Mouse (Mus musculus) midbrain, embryonic 12.5 days (tissue): Measurements from ENCODE around the gene Olfr1349. TPM values are rescaled to one million over a fixed set of nuclear protein-coding genes. Genes with fewer than 3 reads are reported as not detected.
"Not testable (repeated sequence)": the region's sequence is repeated elsewhere in the genome, so short reads cannot be mapped to it uniquely, and the experiment has no call there.

ENCODE experiments used
- ATAC-seq: fragments of 200-750 bp; cut with Nextera tagmentation; 2 replicates; pipeline ENCODE4 v1.8.0; 2017; ENCODE audit warnings: low read depth, moderate TSS enrichment, moderate library complexity; ENCODE audit not compliant: low FRiP score
- H3K27ac ChIP-seq: fragments of 300-500 bp; sonication (generic); replicated peaks from 2 replicates; pipeline ENCODE4 v1.5.1; 2016; ENCODE audit warnings: mild to moderate bottlenecking
- H3K27me3 ChIP-seq: fragments of 300-500 bp; sonication (generic); 2 replicates; pipeline ENCODE4 v1.6.1; 2016; ENCODE audit warnings: mild to moderate bottlenecking
- H3K36me3 ChIP-seq: fragments of 300-500 bp; sonication (generic); 2 replicates; pipeline ENCODE4 v1.6.1; 2016
- H3K4me1 ChIP-seq: fragments of 300-500 bp; sonication (generic); 2 replicates; pipeline ENCODE4 v1.6.1; 2016
- H3K4me2 ChIP-seq: fragments of 300-500 bp; sonication (generic); replicated peaks from 2 replicates; pipeline ENCODE4 v1.6.1; 2016; ENCODE audit warnings: mild to moderate bottlenecking, moderate library complexity
- H3K4me3 ChIP-seq: fragments of 300-500 bp; sonication (generic); 2 replicates; pipeline ENCODE4 v1.5.1; 2016; ENCODE audit warnings: mild to moderate bottlenecking
- H3K9ac ChIP-seq: fragments of 300-500 bp; sonication (generic); replicated peaks from 2 replicates; pipeline ENCODE4 v1.6.1; 2016; ENCODE audit warnings: mild to moderate bottlenecking, moderate library complexity
- H3K9me3 ChIP-seq: fragments of 300-500 bp; sonication (generic); 2 replicates; pipeline ENCODE4 v1.6.1; 2016; ENCODE audit warnings: mild to moderate bottlenecking
- WGBS: fragments of 180-500 bp; shearing (Covaris S2); methylation state at CpG from one replicate; pipeline ENCODE4 v1.1.7; 2016; 5-methylcytosine and 5-hydroxymethylcytosine counted together
- polyA plus RNA-seq: library from polyadenylated mRNA; unstranded; fragments of >200 nt; fragmentation: Nextera tagmentation; extraction: Ambion mirVana; gene quantifications from 2 replicates; pipeline ENCODE4 v1.2.1, GENCODE M21; 2016

Olfr1349 gene
- polyA plus RNA-seq = not detected in 2 replicates

GRCm38 (mm10) chr7:6522850-6523249 lies at the start of gene Olfr1349:
TSS of gene Olfr1349 (minus strand) at chr7:6522950.
- no peaks in the 10 kb centered on the region for H3K4me1 ChIP-seq
- H3K9me3 ChIP-seq = peaks cover 18% of the 10 kb centered on the region
- no peak for ATAC-seq
- H3K36me3 ChIP-seq = no peaks in the 10 kb centered on the region
- no peak within 1 kb of the TSS for H3K4me2 ChIP-seq
- H3K27ac ChIP-seq = no peak within 1 kb of the TSS
- 88% methylated on average over 5 of the region's 5 CpGs for WGBS
- H3K27me3 ChIP-seq = no peaks in the 10 kb centered on the region
- no peak within 1 kb of the TSS for H3K9ac ChIP-seq
- no peak within 1 kb of the TSS for H3K4me3 ChIP-seq

GRCm38 (mm10) chr7:6564541-6564940 lies 41.8 kb upstream of the Olfr1349 start, which contains the start of gene Olfr1350:
TSS of gene Olfr1350 (plus strand) at chr7:6564841.
- Histone ChIP-seq H3K4me3 (no peak within 1 kb of the TSS), H3K4me2 (no peak within 1 kb of the TSS), H3K9ac (no peak within 1 kb of the TSS), H3K27ac (no peak within 1 kb of the TSS), H3K27me3 (no peaks in the 10 kb centered on the region), H3K4me1 (no peaks in the 10 kb centered on the region), H3K9me3 (peaks cover 18% of the 10 kb centered on the region; the same call in 1 of the 2 replicates), H3K36me3 (no peaks in the 10 kb centered on the region)
- no peak for ATAC-seq

GRCm38 (mm10) chr7:6526141-6526540 lies 3.4 kb upstream of the Olfr1349 start:
- no peak for ATAC-seq
- WGBS = 66% methylated on average over 5 of the region's 5 CpGs
- peaks cover 14% of the 10 kb centered on the region; the same call in 1 of the 2 replicates for H3K9me3 ChIP-seq

GRCm38 (mm10) chr7:6525001-6525400 lies 2.3 kb upstream of the Olfr1349 start:
- no peak overlapping the region for H3K4me2 ChIP-seq
- no peak for ATAC-seq
- no peaks in the 10 kb centered on the region for H3K27me3 ChIP-seq
- peaks cover 18% of the 10 kb centered on the region; the same call in 1 of the 2 replicates for H3K9me3 ChIP-seq
- H3K4me1 ChIP-seq = no peaks in the 10 kb centered on the region
- 63% methylated on average over 3 of the region's 3 CpGs for WGBS
- H3K27ac ChIP-seq = no peak overlapping the region
- H3K9ac ChIP-seq = no peak overlapping the region
- no peaks in the 10 kb centered on the region for H3K36me3 ChIP-seq
- no peak overlapping the region for H3K4me3 ChIP-seq

More at GRCm38 (mm10) chr7:6526141-6526540, 3.4 kb upstream of the Olfr1349 start:
- Histone ChIP-seq H3K4me3 (no peak overlapping the region), H3K27ac (no peak overlapping the region), H3K4me1 (no peaks in the 10 kb centered on the region), H3K36me3 (no peaks in the 10 kb centered on the region), H3K27me3 (no peaks in the 10 kb centered on the region), H3K9ac (no peak overlapping the region), H3K4me2 (no peak overlapping the region)

- no peak overlapping the region for H3K4me3 ChIP-seq
- H3K9ac ChIP-seq = no peak overlapping the region
- WGBS = 52% methylated on average over 1 of the region's 1 CpGs
- H3K36me3 ChIP-seq = no peaks in the 10 kb centered on the region
- H3K27me3 ChIP-seq = no peaks in the 10 kb centered on the region
- no peak for ATAC-seq
- no peak overlapping the region for H3K27ac ChIP-seq
- H3K4me1 ChIP-seq = no peaks in the 10 kb centered on the region
- H3K4me2 ChIP-seq = no peak overlapping the region
- peaks cover 13% of the 10 kb centered on the region; the same call in 1 of the 2 replicates for H3K9me3 ChIP-seq
Observed at GRCm38 (mm10) chr7:6521666-6522065, 1.1 kb downstream of the Olfr1349 start.

GRCm38 (mm10) chr7:6508648-6509047 lies 14.1 kb downstream of the Olfr1349 start, which contains the start of gene Olfr1348:
TSS of gene Olfr1348 (minus strand) at chr7:6508748.
- Histone ChIP-seq H3K36me3 (no peaks in the 10 kb centered on the region), H3K27ac (no peak within 1 kb of the TSS), H3K9me3 (0 out of 2 replicates have a peak, but pooled peaks cover 9% of the 10 kb centered on the region), H3K4me3 (no peak within 1 kb of the TSS), H3K4me2 (no peak within 1 kb of the TSS), H3K4me1 (no peaks in the 10 kb centered on the region), H3K27me3 (no peaks in the 10 kb centered on the region), H3K9ac (no peak within 1 kb of the TSS)
- 88% methylated on average over 1 of the region's 1 CpGs for WGBS
- ATAC-seq = no peak

GRCm38 (mm10) chr7:6499655-6500054 lies 23.1 kb downstream of the Olfr1349 start, which contains the start of gene Olfr1347:
TSS of gene Olfr1347 (minus strand) at chr7:6499755.
- Histone ChIP-seq H3K9ac (no peak within 1 kb of the TSS), H3K4me2 (no peak within 1 kb of the TSS), H3K4me3 (no peak within 1 kb of the TSS), H3K27me3 (no peaks in the 10 kb centered on the region), H3K27ac (no peak within 1 kb of the TSS), H3K36me3 (no peaks in the 10 kb centered on the region), H3K4me1 (no peaks in the 10 kb centered on the region), H3K9me3 (peaks cover 10% of the 10 kb centered on the region; the same call in 1 of the 2 replicates)
- ATAC-seq = no peak
- WGBS = 56% methylated on average over 1 of the region's 1 CpGs

- H3K4me2 ChIP-seq = no peak within 1 kb of the TSS
- H3K9me3 ChIP-seq = peaks cover 7% of the 10 kb centered on the region; the same call in 1 of the 2 replicates
- H3K27me3 ChIP-seq = no peaks in the 10 kb centered on the region
- H3K4me3 ChIP-seq = no peak within 1 kb of the TSS
- ATAC-seq = no peak
- 40% methylated on average over 2 of the region's 2 CpGs for whole genome bisulfite sequencing
- H3K27ac ChIP-seq = no peak within 1 kb of the TSS
- H3K4me1 ChIP-seq = no peaks in the 10 kb centered on the region
- no peak within 1 kb of the TSS for H3K9ac ChIP-seq
- H3K36me3 ChIP-seq = no peaks in the 10 kb centered on the region
Observed at GRCm38 (mm10) chr7:6486841-6487240, 35.9 kb downstream of the Olfr1349 start, which contains the start of gene Olfr5. TSS of gene Olfr5 (minus strand) at chr7:6486941.

GRCm38 (mm10) chr7:6477633-6478032 lies 45.1 kb downstream of the Olfr1349 start:
- H3K36me3 ChIP-seq, H3K4me2 ChIP-seq, H3K27ac ChIP-seq, H3K4me3 ChIP-seq, ATAC-seq, H3K27me3 ChIP-seq, H3K9ac ChIP-seq, H3K4me1 ChIP-seq: not testable (repeated sequence)
- WGBS = 81% methylated on average over 2 of the region's 2 CpGs
- H3K9me3 ChIP-seq = peaks cover 15% of the 10 kb centered on the region

- Histone ChIP-seq H3K4me1 (no peaks in the 10 kb centered on the region), H3K27me3 (no peaks in the 10 kb centered on the region)
- ATAC-seq = no peak
Observed at GRCm38 (mm10) chr7:6466951-6467350, 55.8 kb downstream of the Olfr1349 start, which contains the start of gene Olfr1346. TSS of gene Olfr1346 (plus strand) at chr7:6467101.

More at GRCm38 (mm10) chr7:6466951-6467350, 55.8 kb downstream of the Olfr1349 start, which contains the start of gene Olfr1346:
- Histone ChIP-seq H3K36me3 (no peaks in the 10 kb centered on the region), H3K9me3 (no peaks in the 10 kb centered on the region), H3K27ac (no peak within 1 kb of the TSS), H3K9ac (no peak within 1 kb of the TSS), H3K4me2 (no peak within 1 kb of the TSS), H3K4me3 (no peak within 1 kb of the TSS)
